Mouse (Mus musculus) neutrophil, adult 5-6 weeks (primary cell): ENCODE measurements around the gene Mroh7. TPM values are rescaled to one million over a fixed set of nuclear protein-coding genes. Genes with fewer than 3 reads are reported as not detected.

Source experiments
- ATAC-seq: fragments of 151-379, 151-347 bp; 2 replicates; pipeline ENCODE4 v1.8.0; 2017; ENCODE audit warnings: mild to moderate bottlenecking, moderate TSS enrichment; ENCODE audit not compliant: insufficient number of reproducible peaks, poor library complexity, low FRiP score, severe bottlenecking; ENCODE audit errors: extremely low read depth
- total RNA-seq: library from RNA; stranded (forward); fragments of 200-1000 nt; gene quantifications from 2 replicates; pipeline ENCODE4 v1.2.3, GENCODE M21; 2017

Gene Mroh7
- total RNA-seq, 1 experiment from 2014 or later: not detected

- ATAC-seq: no peak
Observed at GRCm38 (mm10) chr4:106704416-106704815, 26.3 kb downstream of the Mroh7 start.

DNA sequence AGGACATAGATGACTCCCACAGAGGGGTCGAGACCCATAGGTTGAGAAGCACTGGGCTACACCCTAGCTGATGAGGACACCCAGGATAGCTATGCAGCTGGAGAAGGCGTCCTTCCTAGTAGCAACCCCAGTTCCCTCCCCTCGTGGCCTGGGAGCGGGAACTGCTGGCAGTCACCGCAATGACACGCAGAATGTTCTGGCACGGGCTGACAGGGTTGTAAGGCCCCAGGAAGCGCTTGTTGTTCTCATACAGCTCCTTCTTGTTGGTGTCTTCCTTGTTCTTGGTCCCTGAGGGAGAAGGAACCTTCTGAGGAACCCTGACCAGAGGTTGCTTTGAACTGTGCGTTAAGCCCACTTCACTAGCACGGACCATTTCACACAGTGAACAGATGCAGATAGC, 26.8 kb downstream of the Mroh7 start:
- ATAC-seq: no peak

GRCm38 (mm10) chr4:106700798-106701197, 29.9 kb downstream of the Mroh7 start:
- no peak for ATAC-seq

- no peak for ATAC-seq
Observed at GRCm38 (mm10) chr4:106699989-106700388, 30.7 kb downstream of the Mroh7 start.

- no peak for ATAC-seq
Observed at GRCm38 (mm10) chr4:106693841-106694430, 36.8 kb downstream of the Mroh7 start.

GRCm38 (mm10) chr4:106688636-106689296, 42.0 kb downstream of the Mroh7 start:
- no peak for ATAC-seq

GRCm38 (mm10) chr4:106680955-106681354, 49.8 kb downstream of the Mroh7 start:
- no peak for ATAC-seq

GRCm38 (mm10) chr4:106679152-106679551, 51.6 kb downstream of the Mroh7 start:
- ATAC-seq: no peak

- ATAC-seq: peak; percentile 75
Observed at GRCm38 (mm10) chr4:106678442-106679118, 52.1 kb downstream of the Mroh7 start, which contains the start of gene Ttc4. TSS of gene Ttc4 (minus strand) at chr4:106678944.

DNA sequence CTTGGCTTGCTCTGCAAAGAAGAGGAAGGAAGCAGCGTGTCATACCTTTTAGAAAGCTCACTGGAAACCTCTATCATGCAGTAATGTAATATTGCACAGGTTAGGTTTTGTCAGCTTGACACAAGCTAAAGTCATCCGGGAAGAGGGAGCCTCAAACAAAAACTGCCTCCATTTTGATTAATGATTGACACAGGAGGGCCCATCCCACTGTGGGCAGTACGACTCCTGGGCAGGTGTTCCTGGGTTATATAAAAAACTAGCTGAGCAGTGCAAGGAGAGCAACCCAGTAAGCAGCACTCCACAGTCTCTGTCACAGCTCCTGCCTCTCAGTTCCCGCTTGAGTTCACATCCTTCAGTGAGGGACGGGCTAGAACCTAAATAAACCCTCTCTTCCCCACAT, 54.0 kb downstream of the Mroh7 start:
- no peak for ATAC-seq

DNA sequence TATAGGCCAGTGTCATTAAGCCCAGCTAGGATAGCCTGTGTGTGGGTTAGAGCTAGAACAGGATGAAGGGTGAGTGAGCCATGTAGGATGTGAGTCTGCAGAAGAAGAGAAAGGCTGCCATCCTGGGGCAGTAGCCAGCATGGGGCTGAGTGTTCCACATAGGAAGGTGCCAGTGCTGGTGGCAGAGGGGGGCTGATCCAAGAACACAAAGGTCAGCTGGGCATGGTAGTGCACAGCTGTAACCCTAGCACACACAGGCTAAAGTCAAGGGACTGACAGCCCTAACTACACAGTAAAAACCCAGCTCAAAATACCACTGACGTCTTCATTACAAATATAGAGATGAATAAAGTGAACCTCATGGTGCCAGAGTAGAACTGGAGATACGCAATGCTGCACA, 64.2 kb downstream of the Mroh7 start:
- ATAC-seq: no peak

DNA sequence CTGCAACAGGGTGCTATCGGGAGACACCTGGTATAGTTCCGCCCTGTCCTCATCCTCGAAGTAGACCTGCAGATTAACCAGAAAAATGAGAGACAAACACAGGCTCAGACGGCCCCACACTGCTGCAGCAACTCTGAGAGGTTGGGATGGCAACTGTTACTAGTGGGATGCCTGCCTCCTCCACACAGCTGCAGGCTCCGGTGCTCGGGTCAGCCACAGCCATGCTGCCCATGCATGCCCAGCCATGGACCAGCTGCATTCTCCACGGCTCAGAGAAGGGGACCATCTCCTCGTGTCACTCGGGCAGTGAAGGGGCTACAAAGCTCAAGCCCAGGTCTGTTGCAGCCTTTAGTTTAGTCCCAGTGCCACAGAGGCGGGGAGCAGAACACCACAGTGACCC, 65.1 kb downstream of the Mroh7 start:
- no peak for ATAC-seq

GRCm38 (mm10) chr4:106665269-106665668, 65.5 kb downstream of the Mroh7 start:
- ATAC-seq: no peak

GRCm38 (mm10) chr4:106664697-106665096, 66.0 kb downstream of the Mroh7 start:
- ATAC-seq: no peak

- ATAC-seq: no peak
Observed at GRCm38 (mm10) chr4:106663956-106664470, 66.7 kb downstream of the Mroh7 start.

DNA sequence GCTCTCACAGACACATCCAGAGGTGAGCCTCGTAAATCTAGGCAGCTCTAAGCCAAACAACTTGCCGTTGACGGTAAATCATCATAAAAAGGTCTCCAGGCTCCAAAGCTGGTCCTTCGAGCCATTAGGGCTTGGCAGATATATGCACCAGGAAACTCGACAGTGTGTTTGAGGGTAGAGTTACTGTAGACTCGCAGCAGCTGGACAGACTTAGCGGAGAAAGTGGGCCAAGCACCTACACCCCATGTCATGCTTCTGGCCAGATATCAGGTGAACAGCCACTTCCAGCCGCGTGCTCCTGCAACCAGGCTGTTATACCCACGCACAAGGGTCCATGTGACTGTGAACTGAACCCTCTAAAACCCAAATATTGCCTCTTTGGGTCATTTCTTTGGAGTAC, 75.0 kb downstream of the Mroh7 start:
- ATAC-seq: no peak

GRCm38 (mm10) chr4:106653051-106653450, 77.7 kb downstream of the Mroh7 start:
- ATAC-seq: no peak

DNA sequence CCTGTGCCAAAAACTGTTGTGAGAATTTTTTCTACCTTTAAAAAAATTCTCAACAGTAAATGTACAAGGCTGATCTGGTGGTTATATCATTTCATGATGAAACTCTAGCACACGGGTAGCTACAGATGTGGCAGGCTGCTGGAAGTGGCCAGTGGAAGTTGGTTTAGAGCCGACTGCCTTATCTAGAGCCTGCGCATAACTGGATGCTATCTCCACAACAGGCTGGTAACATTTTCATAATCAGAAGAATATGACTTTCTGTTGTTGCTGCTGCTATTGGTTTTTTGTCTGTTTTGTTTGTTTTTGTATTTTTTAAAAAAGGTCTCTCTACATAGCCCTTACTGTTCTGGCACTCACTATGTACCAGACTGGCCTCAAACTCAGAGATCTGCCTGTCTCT, 78.2 kb downstream of the Mroh7 start:
- ATAC-seq: no peak

GRCm38 (mm10) chr4:106650833-106651527, 79.7 kb downstream of the Mroh7 start, which contains the start of gene Pars2:
TSS of gene Pars2 (plus strand) at chr4:106651069.
- peak; percentile 92 for ATAC-seq
